Mouse (Mus musculus): ENCODE data around the gene Zfhx3.

DNA sequence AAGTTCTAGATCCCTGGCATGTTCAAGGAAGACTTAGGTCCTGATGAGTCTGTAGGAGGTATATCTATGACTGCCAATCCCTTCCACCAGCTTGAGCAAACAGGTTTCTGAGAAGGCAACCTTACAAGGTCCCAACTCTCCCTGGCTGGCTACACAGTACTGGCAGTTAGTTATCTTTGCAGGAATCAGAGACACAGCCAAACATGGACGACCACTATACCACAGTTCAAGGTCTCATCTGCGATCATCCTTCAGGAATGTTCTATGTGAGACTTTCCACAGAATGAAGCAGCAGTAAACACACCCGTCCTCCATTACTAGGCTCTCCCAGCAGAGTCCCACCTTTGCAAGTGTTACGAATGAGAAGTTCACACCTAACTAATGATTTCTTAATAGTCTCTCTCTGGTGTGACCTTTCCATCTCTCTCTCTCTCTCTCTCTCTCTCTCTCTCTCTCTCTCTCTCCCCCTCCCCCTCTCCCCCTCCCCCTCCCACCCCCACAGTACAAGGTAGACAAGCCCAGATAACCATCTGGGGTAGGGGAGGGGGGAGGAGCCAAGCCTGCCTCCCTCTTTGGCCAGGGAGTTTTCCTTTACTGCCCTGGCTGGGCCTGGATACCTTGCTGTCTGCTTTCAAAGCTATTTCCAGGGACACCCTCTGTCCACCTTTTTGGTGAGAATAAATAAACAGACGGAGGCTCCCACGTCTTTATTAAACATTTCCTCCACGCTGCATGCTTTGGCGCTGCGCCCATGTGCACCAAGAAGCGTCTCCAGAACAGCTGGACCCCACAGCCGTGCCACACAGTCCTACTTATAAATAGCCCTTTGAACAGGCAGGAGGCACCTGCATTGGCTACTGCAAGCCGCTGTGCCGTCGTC is 748.4 kb downstream of the Zfhx3 start:
- no peak for TF ChIP-seq GATA1 (IDR thresholded peaks at IDR 0.05; ENCODE audit: borderline replicate concordance, low read length)
- no peak for TF ChIP-seq CTCF (IDR thresholded peaks at IDR 0.05; ENCODE audit: low read depth, low read length)
- no peak for TF ChIP-seq TAL1 (conservative IDR thresholded peaks at IDR 0.05; ENCODE audit: low read depth, low read length)
